Mouse (Mus musculus) frontal cortex, postnatal 36 days (tissue): ENCODE results near the gene Nudt2.
A peak's percentile ranks its signal among the peaks of the same experiment; 100 is the strongest.
"Not testable (repeated sequence)": the region's sequence is repeated elsewhere in the genome, so short reads cannot be mapped to it uniquely, and the experiment has no call there.

ENCODE experiments used
- DNase-seq, 2 experiments: peaks; one replicate each; pipeline ENCODE4 v3.0.0; 2022; ENCODE audit warnings: low spot score in 2 of 2

Nudt2 gene

DNA sequence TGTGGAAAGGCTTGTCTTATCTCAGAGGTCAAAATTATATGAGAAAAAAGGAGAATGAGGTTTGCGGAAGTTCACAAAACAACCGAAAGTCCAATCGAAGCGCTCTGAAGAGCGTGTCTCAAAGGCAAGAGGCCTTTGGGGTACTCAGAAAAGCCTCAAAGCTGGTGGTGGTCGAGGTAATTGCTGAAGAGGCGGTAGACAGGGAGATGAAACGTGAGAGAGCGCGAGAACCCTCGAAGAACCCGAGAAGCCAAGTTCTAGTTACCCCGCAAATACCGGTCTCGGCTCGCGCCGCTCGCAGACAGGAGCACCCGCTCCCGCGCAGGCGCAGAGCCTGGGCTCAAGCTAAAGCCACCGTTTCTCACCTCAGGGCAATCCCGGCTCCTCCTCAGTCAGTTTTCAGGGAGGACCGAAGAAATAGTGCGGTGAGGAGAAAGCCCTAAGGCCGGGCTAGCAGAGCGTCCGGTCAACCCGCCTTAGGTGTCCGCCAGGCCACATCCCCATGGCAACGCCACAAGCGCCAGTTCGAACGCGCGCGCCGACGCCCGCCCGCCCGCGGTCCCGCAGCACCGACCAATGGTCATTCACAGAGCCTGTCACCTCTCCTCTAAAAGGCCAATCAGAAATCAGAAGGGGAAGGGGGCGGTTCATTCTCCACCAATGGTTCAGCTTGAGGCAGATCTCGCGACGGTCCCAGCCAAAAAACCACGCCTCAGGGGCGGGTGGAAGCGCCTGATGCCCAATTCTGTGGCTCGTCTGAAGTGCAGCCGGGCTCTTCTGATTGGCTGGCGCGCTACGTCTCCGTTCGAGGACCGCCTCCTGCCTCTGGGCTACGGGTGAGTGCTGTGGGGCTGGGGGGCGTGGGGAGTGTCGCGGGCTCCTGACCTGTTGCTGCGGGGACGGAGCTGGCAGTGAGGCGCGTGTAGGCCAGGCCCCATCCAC, at the start of gene Nudt2, which contains the start of gene Kif24:
Gene Nudt2 (plus strand): TSS at position 807 of the 942 bp plus-strand sequence.
Gene Kif24 (minus strand): TSS at position 543 of the 942 bp plus-strand sequence.
- DNase-seq, result peak; percentile 97 to 98

DNA sequence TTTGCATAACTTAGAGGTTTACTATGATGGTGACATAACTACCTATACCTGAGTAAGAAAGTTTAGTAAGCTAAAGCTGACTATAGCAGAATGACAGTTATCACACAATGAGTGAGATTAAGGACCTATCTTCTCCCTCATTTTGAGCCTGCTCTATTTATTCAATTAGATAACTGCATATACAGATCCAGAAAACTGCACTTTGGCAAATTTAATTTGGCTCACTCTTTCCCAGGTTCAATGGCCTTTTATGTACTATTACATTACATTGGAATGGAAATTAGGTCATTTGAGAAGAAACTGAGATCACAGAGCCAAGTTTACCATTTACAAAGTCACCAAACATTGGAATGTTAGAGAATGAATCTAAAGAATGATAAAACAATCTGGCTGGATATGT, 48.0 kb upstream of the Nudt2 start:
- DNase-seq, result no peak

- DNase-seq, result no peak
These were observed 26.0 kb upstream of the Nudt2 start for GRCm38 (mm10) chr4:41438931-41439330.

DNA sequence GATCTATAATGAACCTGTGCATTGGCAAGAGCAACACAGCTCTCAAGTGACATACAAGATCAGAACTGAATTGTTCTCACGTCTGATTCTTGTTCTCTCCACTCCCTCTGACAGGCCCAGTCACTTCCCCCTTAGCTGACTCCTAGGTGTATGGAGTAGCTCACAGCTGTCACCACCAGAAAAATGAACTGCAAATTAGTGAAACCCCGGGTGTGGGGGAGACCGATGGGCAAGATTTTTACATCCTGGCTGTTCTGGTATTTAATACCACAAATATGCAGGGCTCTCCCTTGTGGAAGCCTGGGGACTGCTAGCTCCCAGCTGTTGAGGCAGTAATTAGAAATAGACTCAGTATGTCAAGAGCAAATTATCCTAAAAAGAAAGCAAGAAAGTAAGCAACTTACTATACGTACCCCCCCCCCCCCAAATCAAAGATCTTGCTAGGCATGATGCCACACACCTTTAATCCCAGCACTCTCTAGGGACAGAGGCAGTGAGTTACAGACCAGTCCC, 22.1 kb upstream of the Nudt2 start:
- DNase-seq, result no peak

DNA sequence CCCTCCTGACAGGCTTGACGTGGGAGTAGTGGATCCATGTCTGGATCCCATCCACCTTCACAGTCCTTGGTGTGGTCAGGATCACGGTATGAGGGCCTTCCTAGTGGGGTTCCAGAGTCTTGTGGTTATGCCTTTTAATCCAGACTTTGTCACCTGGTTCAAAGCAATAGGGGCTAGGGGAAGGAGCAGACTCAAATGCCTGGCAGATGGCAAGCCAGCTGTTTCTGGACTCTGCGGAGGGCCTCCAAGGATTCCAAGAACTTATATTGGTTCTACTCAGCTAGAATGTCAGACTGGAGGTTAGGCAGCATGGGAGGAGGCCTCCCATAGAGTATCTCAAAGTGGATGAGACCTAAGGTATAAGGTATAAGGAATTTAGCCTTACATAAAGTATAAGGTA, 17.4 kb upstream of the Nudt2 start:
- DNase-seq, result no peak

DNA sequence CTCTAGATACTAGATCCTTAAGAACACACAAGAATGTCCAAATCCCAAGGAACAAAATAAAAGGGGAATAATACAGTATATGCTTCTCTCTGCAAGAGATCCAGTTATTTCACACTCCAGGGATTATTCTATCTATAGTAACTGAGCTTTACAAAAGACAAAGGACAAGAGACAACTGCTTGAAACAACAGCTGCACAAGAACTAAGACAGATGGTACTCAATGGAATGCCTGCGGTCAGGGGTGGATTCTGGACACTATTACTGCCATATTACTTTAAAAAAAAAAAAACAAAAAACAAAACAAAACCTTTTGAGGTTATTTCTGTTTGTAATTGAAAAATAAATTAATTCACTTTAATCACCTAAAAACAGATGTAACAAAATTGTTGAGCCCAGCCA, 4.3 kb upstream of the Nudt2 start:
- no peak for DNase-seq

GRCm38 (mm10) chr4:41463051-41463738, 1.8 kb upstream of the Nudt2 start:
- not testable (repeated sequence) for DNase-seq

GRCm38 (mm10) chr4:41465287-41465665, 325 bp downstream of the Nudt2 start:
- DNase-seq, result no peak

DNA sequence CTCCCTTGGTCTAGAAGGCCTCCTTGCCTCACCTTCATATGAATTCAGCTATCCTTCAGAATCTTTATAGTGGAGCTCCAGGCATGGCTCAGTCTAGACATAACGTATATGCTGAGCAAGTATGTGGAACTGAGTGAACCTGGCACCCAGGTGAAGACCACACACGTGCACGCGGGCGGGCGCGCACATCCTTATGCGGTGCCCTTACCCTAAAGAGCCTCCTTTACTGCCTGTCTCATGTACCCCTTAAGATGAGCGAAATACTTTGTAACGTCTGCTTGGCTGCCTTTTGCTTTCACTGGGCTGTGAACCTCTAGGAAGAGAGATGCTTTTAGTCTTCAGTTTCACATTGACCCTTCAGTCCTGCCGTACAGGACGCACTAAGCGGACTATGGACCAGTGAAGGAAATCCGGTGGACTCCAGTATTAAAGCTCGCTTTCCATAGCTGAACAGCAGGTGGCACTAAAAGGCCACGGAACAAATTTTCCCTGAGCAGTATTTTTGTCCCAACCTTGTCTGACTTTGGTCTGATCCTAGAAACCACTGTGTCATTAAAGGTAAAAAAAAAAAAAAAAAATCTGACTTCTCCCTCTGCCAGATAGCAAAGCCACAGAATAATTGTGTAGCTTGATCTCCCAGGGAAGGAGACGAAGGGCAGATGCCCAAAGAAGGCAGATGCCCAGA, 3.6 kb downstream of the Nudt2 start:
- peak; percentile 69 to 80 for DNase-seq

GRCm38 (mm10) chr4:41469199-41469598, 4.2 kb downstream of the Nudt2 start:
- no peak for DNase-seq

DNA sequence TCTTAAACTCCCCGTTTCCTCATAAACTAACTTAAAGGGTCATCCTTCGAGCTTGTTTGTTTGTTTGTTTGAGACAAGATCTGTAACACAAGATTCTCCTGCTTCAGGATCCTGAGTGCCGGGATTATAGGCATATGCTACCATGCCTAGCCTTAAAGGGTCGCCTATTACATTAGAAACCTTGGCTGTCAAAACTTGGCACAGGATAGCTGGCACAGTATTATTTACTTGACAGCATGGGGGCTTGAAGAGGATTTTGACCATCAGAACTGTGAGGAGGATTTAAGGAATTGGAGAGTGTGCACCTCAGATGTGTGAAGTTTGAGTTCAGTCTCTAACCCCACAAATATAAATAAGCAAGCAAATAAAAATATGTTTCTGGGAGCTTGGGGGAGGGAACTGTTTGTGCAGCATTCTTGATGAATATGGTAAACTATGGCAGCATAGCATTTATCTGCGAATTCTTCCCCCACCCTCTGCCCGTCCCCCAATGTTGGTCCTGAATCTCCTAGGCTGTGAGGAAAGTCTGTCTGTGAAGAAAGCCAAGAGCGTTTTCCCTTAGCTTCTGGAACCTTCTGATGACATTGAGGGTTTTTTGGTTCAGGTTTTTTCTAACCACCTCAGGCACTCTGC, 5.2 kb downstream of the Nudt2 start:
- DNase-seq, result no peak

GRCm38 (mm10) chr4:41470684-41471383, 5.9 kb downstream of the Nudt2 start:
- DNase-seq, result peak; percentile 60 to 79

- DNase-seq, result no peak
These were observed 6.4 kb downstream of the Nudt2 start for GRCm38 (mm10) chr4:41471384-41471689.

GRCm38 (mm10) chr4:41477648-41478160, 12.8 kb downstream of the Nudt2 start:
- no peak for DNase-seq

GRCm38 (mm10) chr4:41478751-41479455, 14.0 kb downstream of the Nudt2 start:
- DNase-seq, result no peak

DNA sequence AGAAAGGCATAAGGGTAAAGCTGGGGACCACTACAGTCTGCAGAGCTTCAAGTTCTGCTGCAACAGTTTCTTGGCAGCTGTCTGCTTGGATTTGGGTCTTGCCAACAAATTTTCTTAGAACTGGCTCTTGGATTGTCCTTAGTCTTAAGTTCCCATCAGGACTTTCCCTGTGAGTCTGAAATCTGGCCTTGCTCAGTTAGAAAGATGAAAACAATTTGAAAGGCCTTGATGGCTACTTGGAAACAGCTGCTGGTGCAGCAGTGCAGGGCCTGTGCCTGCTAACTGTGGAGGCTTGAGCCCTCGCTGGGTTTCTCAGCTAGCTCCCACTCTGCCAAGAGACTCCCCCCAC, 14.5 kb downstream of the Nudt2 start:
- DNase-seq, result no peak

DNA sequence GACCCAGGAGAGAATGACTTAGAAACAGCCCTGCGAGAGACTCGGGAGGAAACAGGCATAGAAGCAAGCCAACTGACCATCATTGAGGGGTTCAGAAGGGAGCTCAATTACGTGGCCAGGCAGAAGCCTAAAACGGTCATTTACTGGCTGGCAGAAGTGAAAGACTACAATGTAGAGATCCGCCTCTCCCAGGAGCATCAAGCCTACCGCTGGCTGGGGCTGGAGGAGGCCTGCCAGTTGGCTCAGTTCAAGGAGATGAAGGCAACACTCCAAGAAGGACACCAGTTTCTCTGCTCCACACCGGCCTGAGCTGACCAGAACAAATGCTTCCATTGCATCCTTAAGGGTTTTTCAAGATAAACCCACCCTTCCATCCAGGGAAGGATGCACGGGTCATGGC, 15.3 kb downstream of the Nudt2 start:
- DNase-seq, result no peak

DNA sequence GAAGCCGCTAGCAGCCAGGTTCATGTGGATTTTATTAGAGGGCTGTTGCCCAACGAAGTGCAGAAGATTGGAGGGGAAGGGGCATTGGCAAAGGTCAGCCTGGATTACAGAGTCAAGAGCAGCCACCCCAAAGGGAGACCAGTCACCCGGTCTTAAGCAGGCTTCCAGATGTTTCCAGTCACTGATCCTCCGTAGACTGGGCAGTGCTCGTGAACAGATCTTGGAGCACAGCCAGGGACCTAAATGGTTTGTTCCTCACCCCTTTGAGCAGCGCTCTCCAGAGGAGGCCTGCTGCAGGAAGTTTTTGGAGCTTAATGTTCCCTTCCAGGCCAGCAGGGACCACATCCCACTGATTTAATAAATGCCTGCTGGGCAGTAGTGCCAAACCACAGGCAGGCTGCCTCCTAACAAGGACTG, 16.7 kb downstream of the Nudt2 start:
- peak in 1 of 2 experiments; percentile 36 for DNase-seq

GRCm38 (mm10) chr4:41492951-41493350, 28.0 kb downstream of the Nudt2 start:
- DNase-seq, result no peak

GRCm38 (mm10) chr4:41493464-41494116, 28.6 kb downstream of the Nudt2 start:
- DNase-seq, result no peak
